Mouse (Mus musculus) embryonic fibroblast, embryonic 13.5 days (primary cell): ENCODE results near the gene Larp1.

Experiments
- CTCF ChIP-seq: IDR thresholded peaks from 2 replicates; pipeline ENCODE4 v1.5.1; 2011; ENCODE audit warnings: mild to moderate bottlenecking, control low read depth, low read length, moderate library complexity, borderline replicate concordance; ENCODE audit not compliant: insufficient read depth
- POLR2A ChIP-seq: IDR thresholded peaks from 2 replicates; pipeline ENCODE4 v1.6.1; 2011; ENCODE audit warnings: low read depth, mild to moderate bottlenecking, control low read depth, low read length, moderate library complexity

DNA sequence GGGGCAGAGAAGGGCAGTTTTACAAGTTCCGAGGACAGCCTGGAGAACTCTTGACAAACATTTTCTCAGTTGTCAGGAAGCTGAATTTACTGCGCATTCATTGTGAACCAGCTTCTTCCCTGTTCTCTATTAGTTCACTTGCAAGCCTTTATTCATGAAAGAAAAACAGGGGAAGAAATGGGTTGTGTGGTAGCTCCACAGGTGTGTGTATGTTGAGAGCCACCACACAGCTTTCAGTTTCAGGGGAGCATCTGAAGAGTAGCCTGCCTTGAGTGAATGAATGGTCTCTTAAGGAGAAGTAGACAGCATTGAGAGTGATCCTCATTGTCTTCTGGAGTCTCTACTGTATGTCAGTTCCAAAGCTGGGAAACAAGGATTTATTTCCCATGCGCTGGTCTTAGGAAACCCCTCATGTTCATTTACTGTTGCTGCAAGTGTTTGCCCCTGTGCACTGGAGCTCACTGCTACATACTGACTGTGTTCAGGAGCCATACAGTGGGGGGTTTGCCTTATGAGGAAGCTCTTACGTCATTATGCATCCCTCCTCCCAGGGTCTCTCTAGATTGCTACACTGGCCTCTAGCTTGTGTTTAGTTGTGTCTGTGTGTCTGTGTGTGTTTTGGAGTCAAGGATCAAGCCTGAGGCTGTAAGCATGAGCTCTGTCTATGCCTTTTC lies 98.9 kb downstream of the Larp1 start:
- TF ChIP-seq CTCF (no peak), POLR2A (no peak)
